Mouse (Mus musculus): ENCODE results near the gene Tor1aip1. TPM values are rescaled to one million over a fixed set of nuclear protein-coding genes. Genes with fewer than 3 reads are reported as not detected.
A peak's percentile ranks its signal among the peaks of the same experiment; 100 is the strongest.
"Not testable (repeated sequence)": the region's sequence is repeated elsewhere in the genome, so short reads cannot be mapped to it uniquely, and the experiment has no call there.

Tor1aip1 gene
- polyA plus RNA-seq (2017; shearing (Covaris generic)), result 100 to 1,000 TPM in 1 of 3 experiments, 10 to 100 TPM in 2; 91.3 to 114 (median 98.0) TPM

DNA sequence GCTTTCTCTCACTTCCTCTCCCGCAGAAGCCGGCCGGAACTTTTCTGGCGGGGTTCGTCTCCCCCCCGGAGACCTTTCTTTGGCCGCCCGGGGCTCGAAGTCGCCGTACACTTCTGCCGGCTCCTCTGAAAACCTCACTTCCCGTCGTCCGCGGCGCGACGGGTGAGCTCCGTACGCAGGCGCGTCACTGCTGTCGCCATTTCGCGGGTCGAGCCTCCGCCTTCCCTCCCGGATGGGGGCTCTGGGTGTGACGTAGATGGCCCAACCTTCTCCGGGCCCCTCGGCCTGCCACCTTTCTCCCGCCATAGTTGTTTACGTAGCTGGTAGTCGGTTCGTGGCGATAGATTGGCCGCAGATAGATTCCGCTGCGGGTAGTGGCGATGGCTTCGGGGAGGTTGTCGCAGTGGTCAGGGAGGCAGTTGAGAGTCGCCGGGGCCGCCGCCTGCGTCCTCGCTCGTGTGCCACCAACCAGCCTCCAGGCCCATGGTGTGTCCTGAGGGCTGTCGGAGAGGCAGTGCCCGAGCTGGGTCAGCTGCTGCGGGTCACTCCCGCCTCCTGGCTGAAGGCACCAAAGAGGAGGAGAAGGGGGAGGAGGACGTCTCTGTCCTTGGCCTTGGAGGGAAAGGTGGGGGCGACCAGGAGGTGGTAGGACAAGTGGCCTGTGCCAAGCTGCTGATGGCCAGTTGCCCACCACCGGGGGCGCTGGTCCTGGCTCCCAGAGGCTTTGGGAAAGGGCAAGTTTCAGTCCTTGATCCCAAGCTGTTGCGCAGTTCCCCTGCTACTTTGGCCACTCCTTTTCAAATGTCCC, at the start of gene Tor1aip1:
Gene Tor1aip1 (minus strand): TSS at position 551 of the 808 bp plus-strand sequence.
- ATAC-seq, result peak; percentile 79

DNA sequence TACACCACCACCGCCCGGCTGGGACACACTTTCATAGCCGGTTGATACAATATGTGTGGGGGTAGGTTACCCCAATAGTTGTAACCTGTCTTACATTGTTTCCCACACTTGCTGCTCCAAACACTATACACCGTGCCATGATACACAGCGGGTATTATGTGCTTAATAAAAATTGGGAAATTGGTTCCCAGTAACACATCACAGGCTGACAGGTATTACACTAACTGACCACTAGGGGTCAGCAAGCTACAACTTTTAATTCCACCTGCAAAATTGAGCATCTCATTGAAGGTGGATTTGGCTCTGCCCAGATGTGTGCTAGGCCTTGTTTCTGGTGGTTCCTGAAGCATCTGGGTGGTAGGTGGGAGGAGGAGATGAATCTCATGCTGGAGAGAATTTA, 49.5 kb upstream of the Tor1aip1 start:
- ATAC-seq, result peak; percentile 71

DNA sequence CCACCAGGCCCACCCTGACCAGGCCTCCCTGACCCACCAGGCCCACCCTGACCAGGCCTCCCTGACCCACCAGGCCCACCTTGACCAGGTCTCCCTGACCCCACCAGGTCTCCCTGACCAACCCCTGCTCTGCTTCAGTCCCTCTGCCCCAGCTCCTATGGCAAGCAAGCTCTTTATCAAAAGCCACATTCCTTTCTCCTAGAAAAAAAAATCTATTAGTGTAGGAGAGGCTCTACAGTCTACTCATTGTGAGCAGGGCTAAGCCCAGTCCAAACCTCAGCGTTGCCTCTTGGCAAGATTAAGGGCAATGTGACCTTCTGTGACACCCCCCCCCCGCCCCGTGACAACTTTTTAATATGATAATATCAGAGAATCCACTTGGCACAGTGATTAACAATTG, 48.3 kb upstream of the Tor1aip1 start:
- no peak for ATAC-seq

DNA sequence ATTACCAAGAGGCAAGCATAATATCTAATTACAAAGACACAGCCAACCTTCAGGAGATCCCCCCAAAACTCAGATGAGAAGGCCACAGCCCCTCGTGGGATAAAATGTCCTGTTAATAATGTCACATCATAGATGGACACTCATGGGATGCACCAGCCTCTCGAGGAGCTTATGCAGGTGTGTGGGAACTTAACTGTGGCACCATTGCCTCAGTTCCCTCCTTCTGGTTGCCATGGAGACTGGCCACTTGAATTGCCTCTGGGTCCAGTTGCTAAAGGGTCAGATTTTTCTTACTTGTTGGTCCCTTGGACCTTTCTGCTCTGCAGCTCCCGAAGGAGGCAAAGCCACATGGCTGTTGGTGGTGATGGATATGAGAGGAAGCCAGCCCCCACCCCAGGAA, 41.4 kb upstream of the Tor1aip1 start:
- ATAC-seq, result no peak

DNA sequence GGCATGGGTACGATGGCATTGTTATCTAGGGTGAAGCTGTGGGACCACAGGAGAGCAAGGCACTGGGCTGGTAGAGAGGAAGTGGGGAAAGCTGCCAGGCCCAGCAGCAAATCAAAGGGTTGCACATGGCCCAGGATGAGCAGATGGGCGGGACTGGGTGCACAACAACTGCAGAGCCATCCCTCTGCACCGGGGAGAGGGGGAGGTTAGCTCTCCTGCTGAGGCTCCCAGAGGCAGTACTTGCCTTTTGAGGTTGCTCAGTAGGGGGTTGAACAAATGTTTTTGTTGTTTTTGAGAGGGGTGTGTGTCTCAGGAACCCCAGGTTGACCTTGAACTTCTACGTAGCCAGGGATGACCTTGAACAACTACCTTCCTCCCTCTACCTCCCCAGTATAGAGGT, 40.2 kb upstream of the Tor1aip1 start:
- no peak for ATAC-seq

DNA sequence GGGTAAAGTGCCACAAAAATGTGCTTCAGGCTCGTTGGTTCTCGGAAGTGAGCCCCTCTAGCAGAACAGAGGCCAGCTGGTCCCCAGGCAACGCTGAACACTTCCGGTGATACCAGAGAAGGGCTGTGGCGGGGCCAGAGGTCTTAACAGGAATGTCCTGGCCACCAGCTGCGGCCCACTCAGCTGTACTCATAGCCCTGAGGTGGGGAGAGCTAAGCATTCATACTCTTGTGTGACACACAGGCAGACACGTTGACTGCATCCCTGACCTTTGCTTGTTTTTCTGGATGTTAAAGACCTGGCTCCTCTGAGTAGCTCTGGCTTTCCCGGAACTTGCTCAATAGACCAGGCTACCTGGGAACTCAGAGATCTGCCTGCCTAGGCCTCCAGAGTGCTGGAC, 38.3 kb upstream of the Tor1aip1 start:
- ATAC-seq, result no peak

DNA sequence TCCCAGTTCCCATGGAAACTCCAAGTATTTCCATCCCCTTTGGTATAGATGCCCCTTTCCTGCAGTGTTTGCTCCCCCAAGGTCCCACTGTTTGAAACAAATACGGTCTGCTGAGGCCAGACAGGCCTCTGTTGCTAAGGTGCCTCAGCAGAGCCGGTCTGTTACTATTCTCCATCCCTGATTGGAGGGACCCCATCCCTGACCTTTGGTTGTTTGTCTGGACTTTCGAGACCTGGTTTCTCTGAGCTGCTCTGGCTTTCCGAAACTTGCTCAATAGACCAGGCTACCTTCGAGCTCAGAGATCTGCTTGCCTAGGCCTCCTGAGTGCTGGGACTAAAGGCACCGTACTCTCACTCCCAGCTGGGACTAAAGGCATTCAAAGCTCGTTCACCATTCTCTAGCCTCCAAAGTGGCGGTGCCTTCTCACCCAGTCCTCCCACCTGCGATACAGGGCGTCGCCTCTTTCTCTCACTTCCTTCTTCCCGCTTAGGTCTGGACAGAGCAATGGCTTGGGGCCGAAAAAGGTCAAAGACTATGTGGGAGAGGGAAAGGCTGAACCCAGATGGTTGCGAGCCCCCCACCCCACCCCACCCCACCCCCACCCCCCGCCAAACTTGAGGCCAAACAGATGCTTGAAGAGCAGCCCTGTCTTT, 37.0 kb upstream of the Tor1aip1 start:
- ATAC-seq, result no peak

DNA sequence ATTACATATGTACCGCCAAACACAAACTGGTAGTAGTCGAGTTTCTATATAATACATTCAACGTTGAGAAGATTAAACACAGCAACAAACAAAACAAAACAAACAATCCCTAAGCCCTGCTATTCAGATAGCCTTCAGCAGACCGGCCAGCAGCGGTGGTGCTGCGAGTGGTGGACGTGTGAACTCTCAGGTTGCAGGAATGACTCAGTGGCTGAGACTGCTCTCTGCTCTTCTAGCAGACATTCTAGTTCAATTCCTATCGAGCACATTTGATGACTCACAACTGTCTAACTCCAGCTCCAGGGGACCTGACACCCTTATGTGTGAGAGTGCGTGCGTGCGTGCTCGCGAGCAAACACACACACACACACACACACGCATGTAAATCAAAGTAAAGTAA, 33.8 kb upstream of the Tor1aip1 start:
- ATAC-seq, result no peak

DNA sequence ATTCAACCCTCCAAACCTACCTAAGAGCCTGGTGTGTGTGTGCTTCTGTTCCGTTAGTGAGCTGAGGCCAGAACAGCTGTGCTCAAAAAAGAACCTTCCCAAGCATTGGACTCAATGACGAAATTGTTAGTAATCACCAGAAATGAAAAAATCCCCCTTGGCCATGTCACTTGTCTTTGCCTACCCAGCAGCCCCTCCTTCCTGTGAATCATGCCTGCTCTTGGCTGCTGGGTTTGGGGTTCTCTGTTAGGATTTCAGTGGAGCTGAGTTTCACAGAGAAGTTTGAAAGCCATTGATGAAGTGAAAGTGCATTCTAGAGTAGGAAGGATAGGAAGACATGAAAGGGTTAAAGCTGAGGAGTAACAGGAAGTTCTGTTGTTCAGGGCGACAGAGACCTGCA, 29.9 kb upstream of the Tor1aip1 start:
- ATAC-seq, result no peak

DNA sequence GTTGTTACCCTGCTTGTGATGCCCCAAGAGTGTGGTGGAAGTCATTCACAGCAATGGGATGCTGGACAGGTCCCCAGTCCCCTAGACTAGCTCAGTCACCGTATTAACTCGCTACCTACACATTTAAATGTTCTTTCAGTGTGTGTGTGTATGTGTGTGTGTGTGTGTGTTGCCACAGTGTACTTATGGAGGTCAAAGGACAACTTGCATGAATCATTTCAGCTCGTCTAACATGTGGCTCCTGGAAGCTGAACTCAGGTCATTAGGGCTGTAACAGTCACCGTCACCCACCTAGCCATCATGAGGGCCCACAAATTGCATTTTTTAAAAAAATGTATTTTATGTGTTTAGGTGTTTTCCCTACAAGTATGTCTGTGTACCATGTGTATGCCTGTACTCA, 25.9 kb upstream of the Tor1aip1 start:
- no peak for ATAC-seq

DNA sequence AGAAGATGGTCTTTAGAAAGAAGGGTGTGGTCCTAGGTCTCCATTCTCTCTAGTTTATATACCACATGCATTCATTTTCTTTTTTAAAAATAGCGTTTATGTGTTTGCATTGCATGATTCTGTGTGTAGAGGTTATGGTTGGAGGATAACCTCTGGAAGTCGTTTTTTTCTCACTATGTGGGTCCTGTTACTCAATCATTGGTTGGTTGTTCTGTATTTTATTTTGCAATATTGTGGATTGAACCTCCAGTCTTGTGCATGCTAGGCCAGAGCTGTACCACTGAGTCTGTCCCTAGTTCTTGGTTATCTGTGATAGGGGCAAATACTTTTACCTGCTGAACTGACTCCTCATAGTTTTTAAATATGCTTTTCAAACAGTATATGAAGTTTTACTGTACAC, 21.9 kb upstream of the Tor1aip1 start:
- no peak for ATAC-seq

DNA sequence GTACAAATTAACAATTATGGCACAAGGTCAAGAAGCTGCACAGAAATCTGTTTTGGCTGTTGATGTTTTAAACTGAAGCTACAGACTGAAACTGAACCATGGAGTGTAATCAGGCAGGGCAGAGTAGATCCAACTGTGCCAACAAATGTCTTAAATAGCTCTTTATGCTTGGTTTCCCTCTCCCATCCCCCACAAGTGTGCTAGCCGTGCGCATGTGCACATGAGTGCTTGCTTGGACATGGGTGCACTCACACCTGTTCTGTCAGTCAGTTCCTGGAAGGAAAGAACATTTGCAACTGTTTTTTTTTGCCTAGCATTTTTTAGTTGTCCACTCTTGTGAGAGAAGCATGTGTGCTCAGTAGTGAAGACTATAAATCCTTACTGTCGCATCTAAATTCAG, 10.4 kb upstream of the Tor1aip1 start:
- ATAC-seq, result no peak

DNA sequence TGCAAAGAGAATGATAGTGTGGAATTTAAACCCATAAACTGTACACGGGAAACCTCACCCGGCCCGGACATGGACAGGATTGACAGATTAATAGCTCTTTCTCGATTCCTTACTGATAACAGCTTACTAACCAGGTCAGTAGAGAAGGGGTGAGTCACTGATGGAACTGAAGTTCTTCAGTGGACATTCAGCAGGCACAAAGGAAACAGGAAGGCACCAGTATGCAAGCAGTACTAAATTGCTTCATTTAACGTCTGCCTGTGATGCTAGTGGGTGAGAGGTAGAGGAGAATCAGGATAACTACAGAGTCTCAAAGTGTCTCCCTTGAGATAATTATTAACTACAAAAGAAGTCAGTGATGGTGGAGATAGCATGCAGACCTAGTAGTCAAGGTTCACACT, 7.9 kb upstream of the Tor1aip1 start:
- no peak for ATAC-seq

DNA sequence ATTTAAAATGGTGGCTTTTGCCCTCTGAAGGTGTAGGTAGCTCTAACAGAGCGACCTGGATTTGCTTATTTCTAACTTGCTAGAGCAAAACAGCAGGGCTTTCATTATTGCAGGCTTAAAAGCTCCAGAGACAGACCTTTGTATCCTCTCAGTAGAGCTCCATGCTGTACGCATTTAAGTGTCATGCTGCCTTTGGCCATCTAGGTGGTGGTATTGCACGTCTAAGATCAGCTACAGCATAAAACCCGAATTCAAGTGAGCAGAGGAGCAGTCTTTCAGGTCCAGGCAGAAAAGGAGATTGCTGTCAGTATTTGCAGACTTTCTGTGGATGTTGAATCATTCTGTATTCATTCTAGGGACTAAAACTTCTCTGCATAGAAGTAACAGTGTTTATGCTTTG, 6.7 kb upstream of the Tor1aip1 start:
- peak; percentile 69 for ATAC-seq

DNA sequence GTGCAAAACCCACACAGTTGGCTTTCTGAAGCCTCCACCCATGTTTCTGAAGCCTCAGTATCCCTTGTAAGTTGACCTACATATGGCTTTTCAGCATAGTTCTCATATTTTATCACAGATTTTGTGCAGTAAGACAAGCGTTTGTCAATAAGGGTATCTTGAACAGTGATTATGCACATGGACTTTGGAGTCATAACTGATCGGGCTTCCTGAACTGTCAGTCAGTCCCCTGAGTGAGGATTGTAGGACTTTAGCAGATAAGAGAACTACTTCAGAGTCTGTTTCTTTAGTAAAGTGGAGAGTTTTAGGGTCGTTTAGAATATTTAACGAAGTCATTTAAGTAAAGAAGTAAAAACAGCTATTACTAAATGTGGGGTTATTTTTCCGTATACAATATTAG, 6.2 kb upstream of the Tor1aip1 start:
- no peak for ATAC-seq

DNA sequence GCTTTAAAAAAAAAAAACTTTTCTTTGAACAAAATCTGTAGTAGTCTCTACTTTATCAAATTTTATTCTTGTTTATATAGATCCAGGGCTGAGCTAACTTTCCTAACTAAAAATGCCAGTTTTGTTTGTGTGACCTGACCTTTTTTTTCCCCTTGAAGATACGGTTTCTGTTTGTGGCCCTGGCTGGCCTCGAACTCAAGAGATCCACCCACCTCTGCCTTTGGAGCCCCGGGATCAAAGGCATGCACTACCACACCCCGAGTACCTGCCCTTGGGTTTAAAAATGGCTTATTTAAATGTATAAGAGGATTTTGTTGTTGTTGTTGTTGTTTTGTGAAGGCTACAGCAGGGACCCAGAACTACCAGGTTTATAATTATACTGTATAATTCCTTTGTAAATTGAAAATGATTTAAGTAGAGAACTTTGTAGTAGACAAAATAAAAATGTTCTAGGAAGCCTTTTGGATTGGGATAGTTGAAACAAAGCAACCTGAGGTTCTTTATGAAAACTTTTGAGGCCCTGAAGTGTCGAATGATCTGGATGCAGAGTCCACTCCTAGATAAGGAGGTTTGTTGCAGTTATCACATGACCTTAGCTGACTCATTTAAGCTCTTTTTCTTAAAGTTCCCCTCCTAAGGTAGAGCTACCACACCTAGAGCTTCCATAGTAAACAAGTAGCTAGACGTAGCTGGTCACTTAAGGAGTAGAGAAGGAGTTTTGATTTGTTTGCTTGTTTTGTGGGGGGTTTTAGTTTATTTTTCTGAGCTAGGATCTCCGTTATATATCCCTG, 5.4 kb upstream of the Tor1aip1 start:
- no peak for ATAC-seq

DNA sequence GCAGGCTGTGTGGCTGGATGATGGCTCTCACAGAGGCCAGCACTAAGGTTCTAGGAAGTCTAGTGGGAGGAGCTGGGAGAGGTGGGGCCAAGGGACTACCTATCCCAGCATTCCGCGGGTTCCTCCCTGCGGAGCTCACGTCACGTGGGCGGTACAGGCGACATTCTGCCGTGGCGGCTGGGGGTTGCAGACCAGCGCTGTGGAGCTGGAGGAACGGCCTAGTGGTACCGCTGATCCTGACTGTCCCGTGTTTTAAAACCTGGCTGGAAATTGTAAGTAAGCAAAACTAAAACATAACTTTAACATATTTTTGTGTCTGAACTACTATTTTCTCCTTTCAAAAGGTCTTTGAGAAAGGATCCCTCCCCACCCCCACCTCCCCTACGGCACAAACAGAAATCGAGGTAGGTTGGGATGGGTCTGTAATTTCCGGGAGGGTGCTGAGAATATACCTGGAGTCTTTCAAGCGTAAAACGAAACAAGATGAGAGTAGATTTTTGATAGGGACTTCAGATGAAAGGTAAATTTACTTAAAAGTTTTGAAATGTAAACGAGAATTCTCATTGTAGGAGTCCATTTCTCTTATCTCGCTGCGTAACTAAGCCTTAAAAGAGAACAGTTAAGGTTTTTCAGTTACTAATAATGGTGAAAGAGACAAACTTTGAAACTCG, 4.6 kb upstream of the Tor1aip1 start:
- ATAC-seq, result peak; percentile 62

DNA sequence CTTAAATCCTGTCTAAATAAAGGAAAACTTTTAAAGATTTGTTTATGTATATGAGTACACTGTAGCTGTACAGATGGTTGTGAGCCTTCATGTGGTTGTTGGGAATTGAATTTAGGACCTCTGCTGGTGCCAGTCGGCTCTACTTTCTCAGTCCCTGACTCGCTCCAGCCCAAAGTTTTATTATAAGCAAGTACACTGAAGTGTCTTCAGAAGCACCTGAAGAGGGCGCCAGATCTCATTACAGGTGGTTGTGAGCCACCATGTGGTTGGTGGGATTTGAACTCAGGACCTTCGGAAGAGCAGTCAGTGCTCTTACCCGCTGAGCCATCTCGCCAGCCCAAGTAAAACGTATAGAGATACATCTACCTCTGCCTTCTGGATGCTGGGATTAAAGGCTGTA, 3.7 kb upstream of the Tor1aip1 start:
- not testable (repeated sequence) for ATAC-seq

DNA sequence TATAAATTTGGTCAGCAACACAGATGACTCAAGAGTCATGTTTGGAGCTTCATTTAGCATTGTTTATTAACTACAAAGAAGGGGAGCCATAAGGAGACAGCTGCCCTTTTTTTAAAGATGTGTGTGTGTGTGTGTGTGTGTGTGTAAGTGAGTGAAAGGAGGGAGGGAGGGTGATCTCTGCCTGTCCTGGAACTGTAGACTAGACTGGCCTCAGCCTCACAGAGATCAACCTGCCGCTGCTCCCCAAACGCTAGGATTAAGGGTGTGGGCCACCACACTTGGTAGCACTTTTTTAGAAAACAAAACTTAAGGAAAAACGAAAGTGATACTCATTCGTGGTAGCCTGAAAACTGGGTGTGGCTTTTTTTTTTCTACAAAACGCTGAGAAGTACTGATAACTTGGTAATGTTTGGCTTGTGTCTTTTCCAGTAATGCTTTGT, 884 bp upstream of the Tor1aip1 start:
- peak; percentile 16 for ATAC-seq

DNA sequence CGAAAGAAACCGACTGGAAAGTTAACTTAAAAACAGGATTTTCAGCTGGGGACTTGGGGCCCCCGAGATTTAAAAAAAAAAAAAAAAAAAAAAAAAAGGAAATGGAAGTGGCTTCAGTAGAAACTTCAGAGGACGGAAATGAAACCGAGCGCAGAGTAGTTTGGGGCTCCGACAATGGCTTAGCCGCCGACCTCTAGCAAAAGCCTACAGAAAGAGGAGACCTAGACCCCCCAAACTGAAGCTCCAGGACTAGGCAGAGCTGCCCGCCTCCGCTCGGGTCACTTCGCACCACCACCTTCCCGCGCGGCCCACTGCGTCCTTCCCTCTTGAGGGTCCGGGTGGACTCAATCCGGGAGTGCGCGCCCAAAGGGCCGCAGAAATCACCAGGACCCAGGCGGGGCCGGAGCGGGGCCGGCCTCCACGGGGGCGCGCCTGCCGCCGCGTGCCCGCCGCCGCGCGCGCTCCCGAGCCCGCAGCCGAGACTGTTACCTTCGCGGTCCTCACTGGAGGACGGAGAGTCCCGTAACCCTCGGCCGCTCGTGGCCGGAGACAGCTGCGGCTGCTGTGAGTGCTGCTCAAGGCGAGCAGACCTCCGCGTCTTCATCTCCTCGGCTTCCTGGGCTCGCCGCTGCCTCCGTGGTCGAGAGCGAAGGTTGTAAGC, 881 bp downstream of the Tor1aip1 start, which contains the start of gene Tor1aip2:
Gene Tor1aip2 (plus strand): TSS at position 135 of the 661 bp plus-strand sequence.
- ATAC-seq, result peak; percentile 29

DNA sequence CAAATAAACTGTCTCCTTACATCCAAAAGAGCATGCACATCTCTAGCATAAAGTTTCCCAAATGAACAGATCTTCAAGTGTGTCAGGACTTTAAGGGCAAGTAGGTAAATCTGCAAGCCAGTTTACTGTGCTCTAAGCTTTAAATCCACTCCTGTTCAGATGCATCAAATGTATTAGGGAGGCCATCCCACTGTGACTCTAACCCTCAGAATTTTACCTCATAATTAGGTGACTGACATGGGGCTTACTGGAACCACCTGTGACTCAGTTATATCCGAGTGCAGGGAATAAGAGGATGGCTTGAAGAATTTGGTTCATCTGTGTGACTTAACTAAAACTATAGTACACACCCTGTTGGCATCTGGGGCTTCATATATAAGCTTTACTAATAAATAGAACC, 1.6 kb downstream of the Tor1aip1 start:
- ATAC-seq, result no peak

DNA sequence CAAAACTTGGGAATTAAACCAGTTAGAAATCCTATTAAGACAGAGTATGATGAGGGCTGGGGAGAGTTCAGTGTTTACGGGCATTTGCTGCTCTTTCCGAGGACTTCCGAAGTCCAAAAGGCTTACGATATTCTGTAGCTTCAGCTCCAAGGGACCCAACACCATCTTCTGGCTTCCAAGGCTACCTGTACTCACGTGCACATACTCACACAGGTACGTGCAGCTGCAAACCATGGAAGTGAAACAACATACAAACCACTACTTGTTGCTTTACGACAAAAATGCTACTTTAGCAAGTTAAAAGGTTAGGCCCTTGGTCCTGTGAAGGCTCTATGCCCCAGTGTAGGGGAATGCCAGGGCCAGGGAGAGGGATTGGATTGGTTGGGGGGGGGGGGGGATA, 2.4 kb downstream of the Tor1aip1 start:
- ATAC-seq, result no peak

Data from inflammation-experienced regulatory T-cells, adult 6 months (primary cell).